Mouse (Mus musculus): ENCODE data around the gene Sox12.

DNA sequence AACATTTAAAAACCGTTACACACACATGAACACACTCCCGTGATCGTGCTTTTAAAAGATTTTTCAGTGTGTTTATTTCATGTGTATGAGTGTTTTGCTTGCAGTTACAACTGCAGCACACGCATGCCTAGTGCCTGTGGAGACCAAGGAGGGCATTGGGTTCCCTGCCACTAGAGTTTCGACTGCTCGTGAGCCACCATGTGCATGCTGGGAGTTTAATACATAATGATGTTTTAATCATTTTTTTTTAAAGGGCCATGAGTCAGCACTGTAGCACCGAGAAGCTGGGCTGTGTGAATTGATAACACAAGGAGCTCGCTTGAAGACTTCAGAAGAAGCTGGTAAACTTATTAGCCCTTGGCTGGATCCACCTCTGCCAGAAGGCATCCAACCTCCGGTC is 24.3 kb downstream of the Sox12 start:
- TF ChIP-seq CTCF (IDR thresholded peaks at IDR 0.05; ENCODE audit: extremely low read depth, insufficient read depth, insufficient read length, insufficient replicate concordance) (no peak), POLR2A (IDR thresholded peaks at IDR 0.05; ENCODE audit: low read depth, low read length) (no peak)
